Mouse (Mus musculus) effector memory CD4-positive, alpha-beta T cell, adult 7 months (primary cell): ENCODE data around the gene Ms4a2. TPM values are rescaled to one million over a fixed set of nuclear protein-coding genes. Genes with fewer than 3 reads are reported as not detected.

Experiments
- polyA plus RNA-seq: library from polyadenylated mRNA; unstranded; fragments of 100-300 nt; shearing (Covaris generic); gene quantifications from one replicate; pipeline ENCODE4 v1.2.1, GENCODE M21; 2017

Ms4a2 gene
- not detected for polyA plus RNA-seq

GRCm38 (mm10) chr19:11623551-11623950 lies at the start of gene Ms4a2:
TSS of gene Ms4a2 (minus strand) at chr19:11623719.

GRCm38 (mm10) chr19:11660459-11660858 lies 36.9 kb upstream of the Ms4a2 start, which contains the start of gene Oosp2:
TSS of gene Oosp2 (minus strand) at chr19:11660559.

GRCm38 (mm10) chr19:11640732-11641131 lies 17.2 kb upstream of the Ms4a2 start, which contains the start of gene Ms4a3:
TSS of gene Ms4a3 (minus strand) at chr19:11640851.

GRCm38 (mm10) chr19:11604603-11605002 lies 18.9 kb downstream of the Ms4a2 start, which contains the start of gene Ms4a6d:
TSS of gene Ms4a6d (minus strand) at chr19:11604849.

Other genes with a start within 250 kb of the Ms4a2 start
- gene Ms4a4a, start 248.2 kb downstream of the Ms4a2 start, polyA plus RNA-seq, result 6.5 TPM
- gene Ms4a4c, start 218.9 kb downstream of the Ms4a2 start, polyA plus RNA-seq, result 178 TPM
- 2,892 TPM for gene Ms4a4b, start 180.2 kb downstream of the Ms4a2 start, polyA plus RNA-seq
- 7.2 TPM for gene Ms4a6c, start 154.4 kb downstream of the Ms4a2 start, polyA plus RNA-seq
- gene Gm8369, start 137.8 kb downstream of the Ms4a2 start, polyA plus RNA-seq, result 506 TPM
- gene Ms4a6b, start 107.2 kb downstream of the Ms4a2 start, polyA plus RNA-seq, result 633 TPM
- gene Ms4a4d, start 86.9 kb downstream of the Ms4a2 start, polyA plus RNA-seq, result 0.67 TPM
- gene Ms4a6d, start 18.9 kb downstream of the Ms4a2 start, polyA plus RNA-seq, result 24.3 TPM
- gene Ms4a3, start 17.1 kb upstream of the Ms4a2 start, polyA plus RNA-seq, result not detected
- gene Oosp2, start 36.8 kb upstream of the Ms4a2 start, polyA plus RNA-seq, result not detected
- not detected for gene Oosp1, start 67.4 kb upstream of the Ms4a2 start, polyA plus RNA-seq
- gene Oosp3, start 73.3 kb upstream of the Ms4a2 start, polyA plus RNA-seq, result 0.66 TPM
- not detected for gene Gif, start 123.8 kb upstream of the Ms4a2 start, polyA plus RNA-seq
- 41.6 TPM for gene Mrpl16, start 146.7 kb upstream of the Ms4a2 start, polyA plus RNA-seq
- 2.2 TPM for gene Stx3, start 195.7 kb upstream of the Ms4a2 start, polyA plus RNA-seq
- not detected for gene Olfr1417, start 215.5 kb upstream of the Ms4a2 start, polyA plus RNA-seq
- gene Olfr1418, start 237.3 kb upstream of the Ms4a2 start, polyA plus RNA-seq, result not detected